Mouse (Mus musculus): ENCODE results near the gene Xbp1.

Gene Xbp1

GRCm38 (mm10) chr11:5575046-5575445 is 54.6 kb downstream of the Xbp1 start:
- peak; percentile 75 for DNase-seq
